Mouse (Mus musculus) forelimb bud, embryonic 11.5 days (tissue): ENCODE data around the gene Siglece.

ENCODE experiments used
- DNase-seq: peaks from one replicate; pipeline ENCODE4 v3.0.0-alpha.2; 2012; ENCODE audit warnings: low read depth, low spot score

The Siglece gene

GRCm38 (mm10) chr7:43625794-43626422, 34.1 kb downstream of the Siglece start:
- no peak for DNase-seq

GRCm38 (mm10) chr7:43625065-43625464, 34.9 kb downstream of the Siglece start:
- DNase-seq: no peak

GRCm38 (mm10) chr7:43623819-43624218, 36.1 kb downstream of the Siglece start:
- peak; percentile 8 for DNase-seq

GRCm38 (mm10) chr7:43622927-43623326, 37.0 kb downstream of the Siglece start:
- no peak for DNase-seq

GRCm38 (mm10) chr7:43613816-43614551, 46.0 kb downstream of the Siglece start:
- DNase-seq: no peak

GRCm38 (mm10) chr7:43608316-43608824, 51.6 kb downstream of the Siglece start:
- DNase-seq: no peak

- DNase-seq: no peak
These were observed 52.1 kb downstream of the Siglece start for GRCm38 (mm10) chr7:43607743-43608287.

GRCm38 (mm10) chr7:43606896-43607742, 52.8 kb downstream of the Siglece start, which contains the start of gene Zfp819:
TSS of gene Zfp819 (plus strand) at chr7:43607169.
- peak; percentile 71 for DNase-seq

- no peak for DNase-seq
These were observed 58.1 kb downstream of the Siglece start for GRCm38 (mm10) chr7:43601884-43602283.
